Mouse (Mus musculus): ENCODE data around the gene Mdga1. TPM values are rescaled to one million over a fixed set of nuclear protein-coding genes. Genes with fewer than 3 reads are reported as not detected.

Gene Mdga1
- polyA plus RNA-seq, 1 experiment from 2014 or later, result 5.8 TPM

- H3K4me1 ChIP-seq, result peaks cover 6% of the 10 kb centered on the region; the same call in 1 of the 2 replicates
- H3K4me2 ChIP-seq, result no peak overlapping the region
- H3K36me3 ChIP-seq, result no peaks in the 10 kb centered on the region
- H3K27me3 ChIP-seq, result no peaks in the 10 kb centered on the region
- no peak for ATAC-seq (ENCODE audit: insufficient number of reproducible peaks, low FRiP score, low TSS enrichment, low read depth)
- 88% methylated on average over 5 of the region's 5 CpGs for WGBS
- H3K9me3 ChIP-seq, result no peaks in the 10 kb centered on the region
- H3K4me3 ChIP-seq, result no peak overlapping the region
- no peak overlapping the region for H3K27ac ChIP-seq
- no peak overlapping the region for H3K9ac ChIP-seq
Measured at GRCm38 (mm10) chr17:29995986-29996385, 26.1 kb upstream of the Mdga1 start.

- Histone ChIP-seq H3K36me3 (no peaks in the 10 kb centered on the region), H3K4me1 (peaks cover 6% of the 10 kb centered on the region; the same call in 1 of the 2 replicates), H3K4me3 (no peak overlapping the region), H3K9ac (no peak overlapping the region), H3K27me3 (no peaks in the 10 kb centered on the region), H3K4me2 (no peak overlapping the region), H3K9me3 (no peaks in the 10 kb centered on the region), H3K27ac (no peak overlapping the region)
- WGBS, result 87% methylated on average over 4 of the region's 4 CpGs
- ATAC-seq (ENCODE audit: insufficient number of reproducible peaks, low FRiP score, low TSS enrichment, low read depth), result no peak
Measured at GRCm38 (mm10) chr17:29994459-29994858, 24.6 kb upstream of the Mdga1 start.

- H3K27me3 ChIP-seq, result no peaks in the 10 kb centered on the region
- no peaks in the 10 kb centered on the region for H3K9me3 ChIP-seq
- 64% methylated on average over 3 of the region's 3 CpGs for WGBS
- H3K36me3 ChIP-seq, result no peaks in the 10 kb centered on the region
- no peak overlapping the region for H3K9ac ChIP-seq
- no peak for ATAC-seq (ENCODE audit: insufficient number of reproducible peaks, low FRiP score, low TSS enrichment, low read depth)
- H3K27ac ChIP-seq, result no peak overlapping the region
- no peak overlapping the region for H3K4me3 ChIP-seq
- no peak overlapping the region for H3K4me2 ChIP-seq
- H3K4me1 ChIP-seq, result peaks cover 6% of the 10 kb centered on the region; the same call in 1 of the 2 replicates
Measured at GRCm38 (mm10) chr17:29994011-29994410, 24.1 kb upstream of the Mdga1 start.

- Histone ChIP-seq H3K4me1 (peaks cover 6% of the 10 kb centered on the region; the same call in 1 of the 2 replicates), H3K27me3 (no peaks in the 10 kb centered on the region), H3K9me3 (no peaks in the 10 kb centered on the region), H3K4me2 (no peak overlapping the region), H3K27ac (no peak overlapping the region), H3K9ac (no peak overlapping the region), H3K36me3 (no peaks in the 10 kb centered on the region), H3K4me3 (no peak overlapping the region)
- 64% methylated on average over 8 of the region's 8 CpGs for WGBS
- no peak for ATAC-seq (ENCODE audit: insufficient number of reproducible peaks, low FRiP score, low TSS enrichment, low read depth)
Measured at GRCm38 (mm10) chr17:29993488-29993887, 23.6 kb upstream of the Mdga1 start.

GRCm38 (mm10) chr17:29990845-29991244 is 21.0 kb upstream of the Mdga1 start:
- Histone ChIP-seq H3K36me3 (no peaks in the 10 kb centered on the region), H3K9ac (no peak overlapping the region), H3K4me2 (no peak overlapping the region), H3K27me3 (no peaks in the 10 kb centered on the region), H3K27ac (no peak overlapping the region), H3K4me1 (peaks cover 6% of the 10 kb centered on the region; the same call in 1 of the 2 replicates), H3K4me3 (no peak overlapping the region), H3K9me3 (no peaks in the 10 kb centered on the region)
- ATAC-seq (ENCODE audit: insufficient number of reproducible peaks, low FRiP score, low TSS enrichment, low read depth), result no peak
- WGBS, result 84% methylated on average over 2 of the region's 2 CpGs

- ATAC-seq (ENCODE audit: insufficient number of reproducible peaks, low FRiP score, low TSS enrichment, low read depth), result no peak
- H3K4me1 ChIP-seq, result peaks cover 6% of the 10 kb centered on the region; the same call in 1 of the 2 replicates
- no peak overlapping the region for H3K4me2 ChIP-seq
- WGBS, result 86% methylated on average over 3 of the region's 3 CpGs
- H3K9me3 ChIP-seq, result no peaks in the 10 kb centered on the region
- no peak overlapping the region for H3K4me3 ChIP-seq
- no peak overlapping the region for H3K9ac ChIP-seq
- no peaks in the 10 kb centered on the region for H3K27me3 ChIP-seq
- H3K27ac ChIP-seq, result no peak overlapping the region
- H3K36me3 ChIP-seq, result no peaks in the 10 kb centered on the region
Measured at GRCm38 (mm10) chr17:29990136-29990535, 20.2 kb upstream of the Mdga1 start.

GRCm38 (mm10) chr17:29989653-29990052 is 19.8 kb upstream of the Mdga1 start:
- no peak for ATAC-seq (ENCODE audit: insufficient number of reproducible peaks, low FRiP score, low TSS enrichment, low read depth)
- H3K36me3 ChIP-seq, result no peaks in the 10 kb centered on the region
- 85% methylated on average over 5 of the region's 5 CpGs for WGBS

GRCm38 (mm10) chr17:29988141-29988540 is 18.3 kb upstream of the Mdga1 start:
- Histone ChIP-seq H3K4me2 (no peak overlapping the region), H3K27ac (no peak overlapping the region), H3K27me3 (0 out of 2 replicates have a peak, but pooled peaks cover 4% of the 10 kb centered on the region), H3K9ac (no peak overlapping the region), H3K4me1 (no peaks in the 10 kb centered on the region), H3K4me3 (no peak overlapping the region), H3K36me3 (no peaks in the 10 kb centered on the region), H3K9me3 (no peaks in the 10 kb centered on the region)
- ATAC-seq (ENCODE audit: insufficient number of reproducible peaks, low FRiP score, low TSS enrichment, low read depth), result no peak
- 15% methylated on average over 5 of the region's 5 CpGs for WGBS

More at GRCm38 (mm10) chr17:29989653-29990052, 19.8 kb upstream of the Mdga1 start:
- Histone ChIP-seq H3K4me3 (no peak overlapping the region), H3K9ac (no peak overlapping the region), H3K4me1 (peaks cover 6% of the 10 kb centered on the region; the same call in 1 of the 2 replicates), H3K4me2 (no peak overlapping the region), H3K27ac (no peak overlapping the region), H3K9me3 (no peaks in the 10 kb centered on the region), H3K27me3 (no peaks in the 10 kb centered on the region)

GRCm38 (mm10) chr17:29985534-29985933 is 15.6 kb upstream of the Mdga1 start:
- Histone ChIP-seq H3K4me3 (no peak overlapping the region), H3K4me1 (no peaks in the 10 kb centered on the region), H3K4me2 (no peak overlapping the region), H3K27me3 (0 out of 2 replicates have a peak, but pooled peaks cover 4% of the 10 kb centered on the region), H3K27ac (no peak overlapping the region), H3K9me3 (no peaks in the 10 kb centered on the region), H3K36me3 (no peaks in the 10 kb centered on the region), H3K9ac (no peak overlapping the region)
- WGBS, result 24% methylated on average over 3 of the region's 3 CpGs
- no peak for ATAC-seq (ENCODE audit: insufficient number of reproducible peaks, low FRiP score, low TSS enrichment, low read depth)

- Histone ChIP-seq H3K4me3 (no peak overlapping the region), H3K27ac (no peak overlapping the region), H3K4me2 (no peak overlapping the region), H3K9ac (no peak overlapping the region), H3K4me1 (peaks cover 4% of the 10 kb centered on the region; the same call in 1 of the 2 replicates), H3K27me3 (0 out of 2 replicates have a peak, but pooled peaks cover 4% of the 10 kb centered on the region), H3K36me3 (no peaks in the 10 kb centered on the region), H3K9me3 (no peaks in the 10 kb centered on the region)
- 72% methylated on average over 7 of the region's 7 CpGs for WGBS
- no peak for ATAC-seq (ENCODE audit: insufficient number of reproducible peaks, low FRiP score, low TSS enrichment, low read depth)
Measured at GRCm38 (mm10) chr17:29984931-29985330, 15.0 kb upstream of the Mdga1 start.

GRCm38 (mm10) chr17:29983190-29983589 is 13.3 kb upstream of the Mdga1 start:
- WGBS, result 83% methylated on average over 5 of the region's 5 CpGs
- Histone ChIP-seq H3K9me3 (no peaks in the 10 kb centered on the region), H3K4me1 (peaks cover 13% of the 10 kb centered on the region), H3K9ac (no peak overlapping the region), H3K36me3 (no peaks in the 10 kb centered on the region), H3K4me2 (no peak overlapping the region), H3K27ac (no peak overlapping the region), H3K4me3 (no peak overlapping the region), H3K27me3 (0 out of 2 replicates have a peak, but pooled peaks cover 4% of the 10 kb centered on the region)
- no peak for ATAC-seq (ENCODE audit: insufficient number of reproducible peaks, low FRiP score, low TSS enrichment, low read depth)

- Histone ChIP-seq H3K36me3 (no peaks in the 10 kb centered on the region), H3K9me3 (no peaks in the 10 kb centered on the region), H3K4me2 (no peak overlapping the region), H3K27me3 (0 out of 2 replicates have a peak, but pooled peaks cover 4% of the 10 kb centered on the region), H3K4me1 (peaks cover 13% of the 10 kb centered on the region), H3K4me3 (no peak overlapping the region), H3K9ac (no peak overlapping the region), H3K27ac (no peak overlapping the region)
- ATAC-seq (ENCODE audit: insufficient number of reproducible peaks, low FRiP score, low TSS enrichment, low read depth), result no peak
- WGBS, result 63% methylated on average over 8 of the region's 8 CpGs
Measured at GRCm38 (mm10) chr17:29981568-29981967, 11.7 kb upstream of the Mdga1 start.

- WGBS, result 41% methylated on average over 7 of the region's 7 CpGs
- no peaks in the 10 kb centered on the region for H3K36me3 ChIP-seq
- H3K9me3 ChIP-seq, result no peaks in the 10 kb centered on the region
- no peak overlapping the region for H3K9ac ChIP-seq
- 0 out of 2 replicates have a peak, but pooled peaks cover 4% of the 10 kb centered on the region for H3K27me3 ChIP-seq
- H3K4me1 ChIP-seq, result peaks cover 22% of the 10 kb centered on the region
- no peak overlapping the region for H3K27ac ChIP-seq
- no peak overlapping the region for H3K4me3 ChIP-seq
- no peak overlapping the region for H3K4me2 ChIP-seq
- ATAC-seq (ENCODE audit: insufficient number of reproducible peaks, low FRiP score, low TSS enrichment, low read depth), result no peak
Measured at GRCm38 (mm10) chr17:29979841-29980240, 10.0 kb upstream of the Mdga1 start.
